Mouse (Mus musculus): ENCODE measurements at regions not wholly inside any gene's neighbourhood (a gene's known extent, or its start where the extent isn't known, plus 50 kb on each side); places are given as distances from the start of the nearest gene placed in this dataset.

DNA sequence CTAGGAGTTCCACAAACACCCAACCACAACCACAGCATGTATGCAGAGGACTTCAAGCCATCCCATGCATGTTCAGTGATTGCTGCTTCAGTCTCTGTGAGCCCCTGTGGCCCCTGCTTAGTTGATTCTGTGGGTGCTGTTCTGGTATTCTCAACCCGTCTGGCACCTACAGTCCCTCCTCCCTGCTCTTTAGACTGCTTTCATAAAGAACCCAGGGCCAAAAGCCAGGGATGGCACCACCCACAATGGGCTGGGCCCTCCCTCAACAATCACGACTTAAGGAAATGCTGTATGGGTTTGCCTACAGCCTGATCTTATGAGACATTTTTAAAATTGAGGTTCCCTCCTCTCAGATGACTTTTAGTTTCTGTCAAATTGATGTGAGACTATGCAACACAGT is 58.9 kb upstream of the Bcl9 start:
- DNase-seq (ENCODE audit: low spot score in 2 of 2), result no peak

GRCm38 (mm10) chr3:97355466-97355865 is 57.7 kb upstream of the Bcl9 start:
- peak; percentile 8 to 51 for DNase-seq (ENCODE audit: low spot score in 2 of 2)

- no peak for DNase-seq (ENCODE audit: low spot score in 2 of 2)
Observed at GRCm38 (mm10) chr3:97353803-97354202, 56.1 kb upstream of the Bcl9 start.

DNA sequence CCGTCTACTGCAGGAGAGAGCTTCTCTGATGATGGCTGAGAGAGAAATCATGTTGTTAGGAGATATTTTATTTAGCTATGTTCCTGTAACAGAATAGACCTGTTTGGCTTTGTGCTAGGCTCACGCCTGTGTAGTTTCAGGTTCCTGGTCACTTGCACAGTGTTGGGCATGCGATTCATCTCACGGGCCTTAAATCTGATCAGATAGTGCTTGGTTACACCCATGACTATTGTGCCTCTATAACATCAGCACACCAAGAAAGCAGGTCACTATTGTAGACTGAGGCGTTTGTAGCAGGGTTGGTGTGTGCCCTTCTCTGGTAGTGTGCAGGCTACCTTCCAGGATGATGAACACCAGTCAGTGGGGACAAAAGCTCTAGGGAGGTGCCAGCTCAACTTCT is 54.3 kb upstream of the Bcl9 start:
- no peak for DNase-seq (ENCODE audit: low spot score in 2 of 2)

DNA sequence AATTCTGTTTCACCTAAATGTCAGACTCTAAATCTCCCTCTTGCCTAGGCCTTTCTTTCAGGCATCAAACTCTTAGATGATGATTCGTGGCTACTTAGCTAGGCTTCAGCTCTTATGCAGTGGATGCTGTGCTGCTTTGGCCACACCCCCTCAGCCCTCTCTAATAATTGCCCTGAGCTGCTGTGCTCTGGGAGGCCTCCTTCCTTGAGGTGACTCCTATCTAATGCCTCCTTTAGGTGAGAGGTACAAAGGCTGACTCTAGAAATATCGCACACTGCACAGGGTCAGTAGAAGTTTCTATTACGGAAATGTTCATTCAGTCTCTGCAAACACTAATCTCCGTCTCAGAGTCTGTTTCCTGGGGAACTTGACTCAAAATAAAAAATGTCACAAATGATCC is 51.7 kb upstream of the Bcl9 start:
- DNase-seq (ENCODE audit: low spot score in 2 of 2), result no peak
